Mouse (Mus musculus): ENCODE measurements around the gene Rassf2.

The Rassf2 gene

GRCm38 (mm10) chr2:132005445-132005844 lies 24.6 kb downstream of the Rassf2 start:
- DNase-seq (ENCODE audit: low read depth, low spot score): no peak

DNA sequence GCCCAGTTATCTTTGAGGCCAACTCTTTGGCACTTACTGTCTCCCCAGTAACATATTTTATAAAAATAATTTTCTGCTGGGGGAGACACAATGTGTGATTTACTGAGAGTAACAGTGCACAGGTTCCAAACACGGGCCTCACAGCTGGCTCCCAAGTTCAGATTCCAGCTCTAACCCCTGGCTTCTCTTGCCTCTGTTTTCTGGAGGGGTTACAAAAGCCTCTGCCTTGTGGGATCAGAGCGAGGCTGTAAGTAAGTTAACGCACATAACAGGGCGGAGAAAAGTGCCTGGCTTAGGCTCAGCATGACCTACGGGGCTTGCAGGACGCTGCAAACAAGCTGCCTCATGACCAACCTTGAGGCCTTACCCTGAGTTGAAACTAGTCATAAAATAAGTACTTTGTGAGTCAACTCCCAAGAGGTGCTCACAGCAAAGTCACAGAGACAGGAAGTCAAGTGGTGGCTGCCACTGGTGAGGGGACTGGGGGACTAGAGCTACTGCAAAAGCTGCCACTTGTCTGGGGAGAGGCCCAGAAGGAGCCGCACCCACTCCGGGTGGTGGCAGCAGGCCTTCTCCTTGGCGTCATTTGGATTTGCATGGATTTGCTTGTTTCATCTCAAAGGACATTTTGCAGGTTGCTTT lies 25.4 kb downstream of the Rassf2 start:
- DNase-seq (ENCODE audit: low read depth, low spot score): peak; percentile 30

GRCm38 (mm10) chr2:132003916-132004315 lies 26.1 kb downstream of the Rassf2 start:
- DNase-seq (ENCODE audit: low read depth, low spot score): no peak

GRCm38 (mm10) chr2:132001696-132002334 lies 28.2 kb downstream of the Rassf2 start:
- DNase-seq (ENCODE audit: low read depth, low spot score): no peak

DNA sequence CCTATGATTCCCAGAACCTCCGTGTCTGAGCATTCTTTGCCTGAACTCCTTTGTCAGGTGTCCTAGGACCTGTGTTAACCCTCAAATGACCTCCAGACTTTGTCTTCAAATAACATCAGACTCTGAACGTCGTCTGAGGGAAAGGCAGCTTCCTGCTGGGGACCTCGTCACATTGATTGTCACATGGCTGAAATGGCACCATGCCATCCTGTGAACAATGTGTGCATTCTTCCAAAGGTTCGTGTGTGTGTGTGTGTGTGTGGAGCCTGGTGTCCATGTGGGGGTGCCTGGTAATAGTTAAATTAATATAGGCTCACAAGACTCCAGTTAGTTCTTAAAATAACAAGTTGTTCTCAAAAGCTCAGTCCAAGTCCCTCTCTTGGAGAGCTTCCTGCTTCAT lies 32.7 kb downstream of the Rassf2 start:
- no peak for DNase-seq (ENCODE audit: low read depth, low spot score)

- DNase-seq (ENCODE audit: low read depth, low spot score): no peak
These were observed 33.7 kb downstream of the Rassf2 start for GRCm38 (mm10) chr2:131996369-131996768.

- DNase-seq (ENCODE audit: low read depth, low spot score): no peak
These were observed 34.3 kb downstream of the Rassf2 start for GRCm38 (mm10) chr2:131995742-131996141.

DNA sequence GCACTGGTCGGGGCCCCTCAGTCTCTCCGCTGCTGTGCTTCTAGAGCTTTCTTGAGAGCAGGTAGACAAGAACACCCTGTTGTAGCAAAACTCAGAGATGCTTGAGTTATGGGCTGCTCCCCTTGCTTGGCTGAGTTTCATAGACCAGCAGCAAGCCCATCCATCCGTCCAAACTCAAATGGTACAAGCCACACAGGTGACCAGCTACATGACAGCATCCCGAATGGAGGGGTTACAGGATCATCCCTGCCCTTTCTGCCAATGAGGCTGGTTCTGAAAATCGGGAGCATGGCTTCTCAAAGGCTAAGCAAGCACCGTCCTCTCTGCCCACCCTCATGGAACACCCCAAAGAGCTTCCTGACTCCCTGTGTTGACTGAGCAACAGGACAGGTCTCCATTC lies 35.1 kb downstream of the Rassf2 start:
- DNase-seq (ENCODE audit: low read depth, low spot score): no peak

DNA sequence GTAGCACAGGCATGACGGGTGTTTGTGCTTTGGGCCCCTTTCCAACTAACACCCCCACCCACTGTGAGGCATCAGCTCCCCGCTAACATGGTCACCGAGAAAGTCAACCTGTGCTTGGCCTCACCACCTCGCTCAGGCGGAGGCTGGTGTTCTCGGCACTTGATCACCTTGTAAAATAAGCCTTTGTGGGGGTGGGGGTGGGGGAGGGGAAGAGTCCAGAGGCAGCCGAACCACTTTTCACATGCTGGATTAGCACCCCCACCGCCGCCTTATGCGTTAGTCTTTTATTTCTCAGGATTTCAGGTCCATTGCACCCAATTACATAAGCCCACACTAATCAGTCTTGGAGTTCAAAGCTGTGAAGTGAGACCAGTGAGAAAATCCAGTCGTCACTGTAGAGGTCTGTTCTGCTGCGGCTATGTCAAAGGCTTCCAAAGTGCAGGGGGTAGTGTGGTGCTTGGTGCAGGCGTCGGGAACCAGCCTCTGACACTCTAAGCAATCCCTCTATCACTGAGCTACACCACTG lies 36.4 kb downstream of the Rassf2 start:
- no peak for DNase-seq (ENCODE audit: low read depth, low spot score)

- no peak for DNase-seq (ENCODE audit: low read depth, low spot score)
These were observed 36.9 kb downstream of the Rassf2 start for GRCm38 (mm10) chr2:131993151-131993550.

DNA sequence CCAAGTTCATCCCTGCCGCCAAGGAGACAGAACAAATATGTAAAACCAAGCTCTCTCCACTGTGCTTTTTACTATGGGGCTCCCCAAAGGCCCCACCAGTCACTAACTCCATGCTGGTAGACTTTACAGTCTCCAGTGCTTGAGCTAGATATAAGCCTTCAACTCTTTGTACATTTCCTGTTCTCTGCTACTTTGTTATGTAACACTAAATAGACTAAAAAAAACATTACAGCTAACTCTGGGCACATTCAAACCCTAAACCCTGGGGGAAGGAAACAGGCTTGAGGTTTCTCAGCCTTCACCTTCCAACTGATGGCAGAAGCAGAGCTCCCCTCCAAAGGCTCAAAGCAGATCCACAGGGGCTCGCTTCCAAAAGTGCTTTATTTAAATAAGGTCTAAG lies 37.6 kb downstream of the Rassf2 start:
- DNase-seq (ENCODE audit: low read depth, low spot score): no peak

DNA sequence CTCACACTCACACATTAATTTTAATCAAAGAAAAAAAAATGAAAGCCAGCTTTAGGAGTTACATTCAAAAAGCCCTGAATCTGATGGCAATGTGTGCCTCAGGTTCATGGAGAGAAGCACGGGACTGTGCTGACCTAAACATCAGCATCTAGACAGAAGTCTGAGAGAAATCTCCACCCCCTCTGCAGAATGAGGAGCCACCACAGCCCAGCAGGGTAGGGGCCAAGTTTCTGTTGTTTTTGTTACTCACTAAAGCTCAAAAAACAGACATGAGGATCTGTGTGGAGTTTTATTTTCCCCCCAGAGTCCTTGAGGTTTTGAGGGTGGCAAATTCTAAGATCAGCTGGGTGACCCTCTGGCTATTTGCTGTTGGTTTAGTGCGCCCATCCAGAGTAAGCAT lies 41.5 kb downstream of the Rassf2 start:
- no peak for DNase-seq (ENCODE audit: low read depth, low spot score)

GRCm38 (mm10) chr2:131987950-131988349 lies 42.1 kb downstream of the Rassf2 start:
- DNase-seq (ENCODE audit: low read depth, low spot score): no peak

- DNase-seq (ENCODE audit: low read depth, low spot score): peak; percentile 77
These were observed 47.4 kb downstream of the Rassf2 start for GRCm38 (mm10) chr2:131982546-131983196.

- DNase-seq (ENCODE audit: low read depth, low spot score): no peak
These were observed 49.2 kb downstream of the Rassf2 start for GRCm38 (mm10) chr2:131980866-131981265.

GRCm38 (mm10) chr2:131976663-131977062 lies 53.4 kb downstream of the Rassf2 start:
- DNase-seq (ENCODE audit: low read depth, low spot score): no peak

GRCm38 (mm10) chr2:131971098-131971497 lies 59.0 kb downstream of the Rassf2 start:
- no peak for DNase-seq (ENCODE audit: low read depth, low spot score)

DNA sequence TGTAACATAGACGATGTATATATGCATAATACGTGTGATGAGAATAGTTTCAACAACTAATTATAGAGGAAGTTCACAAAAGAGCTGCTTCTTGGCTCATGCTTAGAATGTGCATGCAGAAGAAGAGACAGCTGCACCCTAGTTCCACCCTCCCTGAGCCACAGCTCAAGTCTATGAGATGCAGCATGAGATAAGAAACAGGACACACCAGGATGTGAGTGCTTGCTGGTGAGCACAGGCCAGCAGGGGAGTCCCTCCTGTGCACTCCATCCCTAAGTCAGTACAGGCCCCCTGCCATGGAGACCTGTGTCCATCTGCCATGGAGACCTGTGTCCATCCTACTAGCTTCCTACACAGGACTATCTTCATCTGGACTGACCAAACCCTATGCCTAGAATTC lies 59.5 kb downstream of the Rassf2 start:
- DNase-seq (ENCODE audit: low read depth, low spot score): no peak

- no peak for DNase-seq (ENCODE audit: low read depth, low spot score)
These were observed 68.4 kb downstream of the Rassf2 start for GRCm38 (mm10) chr2:131961671-131962070.

GRCm38 (mm10) chr2:131957731-131958222 lies 72.3 kb downstream of the Rassf2 start:
- DNase-seq (ENCODE audit: low read depth, low spot score): peak; percentile 61

DNA sequence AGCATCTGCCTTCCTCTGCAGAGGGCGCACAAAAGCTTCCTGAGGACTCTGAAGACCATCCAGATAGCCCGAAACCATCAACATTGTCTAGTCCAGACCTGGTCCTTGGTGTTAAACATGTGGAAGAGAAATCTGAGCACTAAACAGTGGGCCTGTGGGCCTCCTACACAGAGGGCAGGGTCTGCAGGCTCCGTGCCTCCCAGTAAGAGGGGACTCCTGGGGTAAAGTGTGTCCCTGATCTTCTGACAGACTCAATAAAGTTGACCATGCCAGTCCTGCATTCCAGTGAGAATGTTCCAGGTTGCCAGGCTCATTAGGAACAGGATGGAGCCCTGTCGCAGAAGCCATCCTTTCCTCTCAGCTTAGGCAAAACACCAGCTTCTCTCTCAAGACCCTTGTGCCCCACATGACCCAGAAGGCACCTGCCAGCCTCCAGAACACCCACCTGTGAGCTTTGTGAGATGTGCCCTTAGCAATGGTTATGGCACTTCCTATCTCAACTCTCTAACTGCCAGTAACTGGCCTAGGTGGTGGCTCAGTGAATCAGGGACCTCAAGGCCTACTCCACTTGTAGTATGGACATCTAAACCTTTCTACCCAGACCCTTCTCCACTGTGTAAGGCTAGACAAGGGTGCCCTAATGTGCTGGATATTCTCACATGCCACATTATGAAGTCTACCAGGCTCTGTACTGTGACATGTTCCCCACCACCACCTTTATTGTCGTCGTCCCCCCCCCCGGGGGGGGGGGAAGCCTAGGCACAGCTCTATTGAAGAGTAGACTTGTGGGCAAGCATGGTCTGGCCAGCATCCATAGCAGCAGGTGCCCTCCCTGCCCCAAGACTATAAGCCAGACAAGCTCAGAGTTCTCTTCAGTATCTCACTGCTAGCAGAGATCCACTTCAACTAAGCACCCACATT lies 73.5 kb downstream of the Rassf2 start:
- DNase-seq (ENCODE audit: low read depth, low spot score): no peak

GRCm38 (mm10) chr2:131955264-131955663 lies 74.8 kb downstream of the Rassf2 start:
- peak; percentile 84 for DNase-seq (ENCODE audit: low read depth, low spot score)

All from ZHBTc4 (cell line).